Mouse (Mus musculus) kidney, adult 2 months (tissue): ENCODE measurements around the gene Ctnna2.

Source experiments
- CTCF ChIP-seq: fragments of 200-500 bp; conservative IDR thresholded peaks from 2 replicates; pipeline ENCODE4 v1.5.1; 2011; ENCODE audit warnings: low read depth, mild to moderate bottlenecking, control low read depth, low read length, moderate library complexity, mixed read lengths; ENCODE audit not compliant: insufficient read depth, insufficient read length
- POLR2A ChIP-seq: fragments of 200-500 bp; IDR thresholded peaks from one replicate; pipeline ENCODE4 v1.6.1; 2011; ENCODE audit warnings: low read depth, low read length, control low read depth

DNA sequence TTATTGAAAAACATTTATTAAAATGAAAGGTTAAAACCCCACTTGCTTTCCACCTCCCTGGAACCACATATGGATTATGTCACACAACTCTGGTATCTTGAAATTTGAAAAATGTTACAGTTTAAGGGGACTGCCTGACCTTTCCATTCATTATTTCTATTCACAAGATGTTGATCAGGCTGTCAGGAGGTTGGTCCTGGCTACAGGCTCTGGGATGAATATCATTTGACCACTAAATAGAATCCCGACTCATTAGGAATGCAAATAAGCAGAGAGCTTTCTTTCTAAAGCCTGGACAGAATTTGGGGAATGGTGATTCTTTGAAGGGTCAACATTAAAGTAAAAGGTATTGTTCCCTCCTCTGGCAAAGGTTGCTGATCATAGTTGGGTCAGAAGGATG, 931.9 kb downstream of the Ctnna2 start:
- TF ChIP-seq CTCF = no peak
- TF ChIP-seq POLR2A = no peak
